8 mouse cellular contexts compared by ENCODE assay signal in the genomic region with DNA sequence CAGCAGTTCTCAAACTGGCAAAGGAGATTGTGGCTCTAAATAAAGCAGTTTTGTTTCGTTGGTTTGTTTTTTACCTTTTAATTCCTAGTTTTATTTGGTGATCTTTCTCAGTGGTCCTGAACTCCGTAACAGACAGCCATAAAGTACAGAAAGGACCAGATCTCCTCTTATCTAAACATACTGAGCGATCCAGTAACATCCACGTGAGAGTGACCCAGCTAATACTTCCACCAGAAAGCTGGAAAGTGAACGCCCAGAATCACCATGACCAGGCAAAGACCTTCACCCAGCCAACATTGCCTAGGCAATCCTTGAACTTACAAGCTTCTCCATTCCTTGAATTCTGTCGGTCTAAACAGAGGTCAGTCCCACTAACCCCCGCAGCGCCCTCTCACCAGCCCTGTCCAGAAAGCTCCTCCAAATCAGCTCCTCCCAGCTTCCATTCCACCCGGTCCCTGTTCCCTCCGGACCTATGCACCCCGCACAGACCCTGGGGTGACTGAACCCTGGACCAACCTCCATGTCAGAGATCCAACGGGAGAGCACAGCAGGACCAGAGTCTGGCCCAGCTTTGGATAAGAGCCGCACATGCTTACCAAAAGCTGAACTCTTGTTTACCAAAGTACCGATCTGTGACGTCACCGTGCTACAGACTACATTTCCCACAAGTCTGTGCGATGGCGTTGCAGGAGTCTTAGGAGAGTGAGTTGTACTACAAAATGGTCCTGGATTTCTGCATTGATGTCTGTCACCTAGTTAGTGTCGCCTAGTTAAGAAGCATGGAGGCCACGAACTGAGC. TPM values are rescaled to one million over a fixed set of nuclear protein-coding genes. Genes with fewer than 3 reads are reported as not detected.
DNase-seq lines count a peak whose midpoint lies in the region; ATAC-seq lines count a peak whose summit lies in the region.

Gene Zfp874b, minus strand, starts transcription at position 634 of the 799 bp plus-strand sequence.

- DNase-seq in adrenal gland, adult (ENCODE audit: inconsistent age in 2 of 2, low spot score in 1 of 2) = peak; percentile 87 to 97
- DNase-seq in embryo, embryonic 10.5 days (ENCODE audit: low spot score) = peak; percentile 94
- DNase-seq in gastrocnemius, postnatal 14 days = peak; percentile 84
- DNase-seq in left cerebral cortex, postnatal 10 days (ENCODE audit: extremely low spot score in 1 of 2, low spot score in 2 of 2) = peak; percentile 85 to 86
- DNase-seq in right cerebral cortex, postnatal 25 days = peak; percentile 86
- DNase-seq in urinary bladder, postnatal 4 days (ENCODE audit: low spot score in 2 of 2) = peak; percentile 71 to 81

- intact Hi-C loops in gastrocnemius, postnatal 14 days (cut with DNase I; ENCODE audit: low total_unique reads) = no loop called here
- intact Hi-C loops in left cerebral cortex, postnatal 10 days (cut with DNase I) = no loop called here

- ATAC-seq in inflammation-experienced regulatory T-cells, adult 6 months = peak; percentile 98
- ATAC-seq in megakaryocyte-erythroid progenitor cell, adult 5-6 weeks (replicated peaks; ENCODE audit: low FRiP score, low TSS enrichment, poor library complexity, severe bottlenecking) = peak; percentile 97

RNA-seq across cellular contexts. Expression of gene Zfp874b, which starts in this region (rescaled TPM):
- total RNA-seq in gastrocnemius, postnatal 14 days (2021) = 1 to 10 TPM; 6.5 to 8.4 TPM
- 10 to 100 TPM; 11.1 to 16.7 (median 12.4) TPM for polyA plus RNA-seq in inflammation-experienced regulatory T-cells, adult 6 months (2017; shearing (Covaris generic))
- 10 to 100 TPM; 14.2 to 15.1 TPM for total RNA-seq in left cerebral cortex, postnatal 10 days (2021)
- total RNA-seq in megakaryocyte-erythroid progenitor cell, adult 5-6 weeks (2014; fragmentation: Nextera tagmentation) = 4.5 and 13.3 TPM in 2 replicates
- 7.6 and 9.2 TPM in 2 replicates for total RNA-seq in megakaryocyte-erythroid progenitor cell, adult 5-6 weeks (2017)

Comparison
In these comparisons a context has a peak if more than half of its experiments do, and no peak if none do; other contexts are left out.
1. Peak in every context shown above with its lines: DNase-seq and ATAC-seq.